Mouse (Mus musculus): ENCODE results near the gene C530008M17Rik.

The C530008M17Rik gene

GRCm38 (mm10) chr5:76773492-76774158 is 117.3 kb downstream of the C530008M17Rik start:
- no peak for DNase-seq (ENCODE audit: low read depth, low spot score)

GRCm38 (mm10) chr5:76779094-76779615 is 122.8 kb downstream of the C530008M17Rik start:
- peak; percentile 66 for DNase-seq (ENCODE audit: low read depth, low spot score)

- DNase-seq (ENCODE audit: low read depth, low spot score) = no peak
These were observed 125.6 kb downstream of the C530008M17Rik start for GRCm38 (mm10) chr5:76781943-76782342.

- no peak for DNase-seq (ENCODE audit: low read depth, low spot score)
These were observed 126.2 kb downstream of the C530008M17Rik start for GRCm38 (mm10) chr5:76782414-76783103.

- no peak for DNase-seq (ENCODE audit: low read depth, low spot score)
These were observed 126.8 kb downstream of the C530008M17Rik start for GRCm38 (mm10) chr5:76783104-76783441.

GRCm38 (mm10) chr5:76784151-76784723 is 127.9 kb downstream of the C530008M17Rik start:
- DNase-seq (ENCODE audit: low read depth, low spot score) = no peak

GRCm38 (mm10) chr5:76785013-76785412 is 128.7 kb downstream of the C530008M17Rik start:
- no peak for DNase-seq (ENCODE audit: low read depth, low spot score)

- no peak for DNase-seq (ENCODE audit: low read depth, low spot score)
These were observed 133.6 kb downstream of the C530008M17Rik start for GRCm38 (mm10) chr5:76789881-76790280.

GRCm38 (mm10) chr5:76791280-76791679 is 135.0 kb downstream of the C530008M17Rik start:
- no peak for DNase-seq (ENCODE audit: low read depth, low spot score)

GRCm38 (mm10) chr5:76792720-76793119 is 136.4 kb downstream of the C530008M17Rik start:
- DNase-seq (ENCODE audit: low read depth, low spot score) = no peak

GRCm38 (mm10) chr5:76798043-76798442 is 141.7 kb downstream of the C530008M17Rik start:
- DNase-seq (ENCODE audit: low read depth, low spot score) = no peak

- peak; percentile 74 for DNase-seq (ENCODE audit: low read depth, low spot score)
These were observed 143.2 kb downstream of the C530008M17Rik start for GRCm38 (mm10) chr5:76799471-76799870.

GRCm38 (mm10) chr5:76809031-76809430 is 152.7 kb downstream of the C530008M17Rik start:
- DNase-seq (ENCODE audit: low read depth, low spot score) = no peak

GRCm38 (mm10) chr5:76815035-76815434 is 158.7 kb downstream of the C530008M17Rik start:
- no peak for DNase-seq (ENCODE audit: low read depth, low spot score)

GRCm38 (mm10) chr5:76815786-76816455 is 159.6 kb downstream of the C530008M17Rik start:
- no peak for DNase-seq (ENCODE audit: low read depth, low spot score)

- DNase-seq (ENCODE audit: low read depth, low spot score) = no peak
These were observed 160.4 kb downstream of the C530008M17Rik start for GRCm38 (mm10) chr5:76816748-76817147.

GRCm38 (mm10) chr5:76817678-76818077 is 161.4 kb downstream of the C530008M17Rik start:
- no peak for DNase-seq (ENCODE audit: low read depth, low spot score)

- peak; percentile 85 for DNase-seq (ENCODE audit: low read depth, low spot score)
These were observed 162.5 kb downstream of the C530008M17Rik start for GRCm38 (mm10) chr5:76818807-76819206.

GRCm38 (mm10) chr5:76822097-76822496 is 165.8 kb downstream of the C530008M17Rik start:
- DNase-seq (ENCODE audit: low read depth, low spot score) = no peak

- DNase-seq (ENCODE audit: low read depth, low spot score) = no peak
These were observed 172.4 kb downstream of the C530008M17Rik start for GRCm38 (mm10) chr5:76828527-76829240.

GRCm38 (mm10) chr5:76832529-76833210 is 176.4 kb downstream of the C530008M17Rik start:
- no peak for DNase-seq (ENCODE audit: low read depth, low spot score)

Data from ES-CJ7 (cell line).